Mouse (Mus musculus) ES-Bruce4 (cell line): ENCODE results near the gene Bcl7c. TPM values are rescaled to one million over a fixed set of nuclear protein-coding genes. Genes with fewer than 3 reads are reported as not detected.
"Not testable (repeated sequence)": the region's sequence is repeated elsewhere in the genome, so short reads cannot be mapped to it uniquely, and the experiment has no call there.

Source experiments
- H3K27ac ChIP-seq: 2 replicates; pipeline ENCODE4 v1.5.1; 2012; ENCODE audit warnings: low read length, inconsistent platforms; ENCODE audit not compliant: insufficient read depth
- H3K27me3 ChIP-seq: 2 replicates; pipeline ENCODE4 v1.6.1; 2012; ENCODE audit warnings: mild to moderate bottlenecking, low read length, inconsistent platforms; ENCODE audit not compliant: control insufficient read depth, poor library complexity, insufficient read depth, severe bottlenecking
- H3K36me3 ChIP-seq: 2 replicates; pipeline ENCODE4 v1.6.1; 2012; ENCODE audit warnings: inconsistent platforms, mild to moderate bottlenecking, low read length, moderate library complexity; ENCODE audit not compliant: control insufficient read depth, poor library complexity, insufficient read depth, severe bottlenecking
- H3K4me1 ChIP-seq: one replicate; pipeline ENCODE4 v1.8.1; 2011; ENCODE audit warnings: low read length; ENCODE audit not compliant: control insufficient read depth, insufficient read depth
- H3K4me3 ChIP-seq: 2 replicates; pipeline ENCODE4 v1.5.1; 2011; ENCODE audit warnings: low read depth, mild to moderate bottlenecking, low read length
- H3K9ac ChIP-seq: 2 replicates; pipeline ENCODE4 v1.6.1; 2012; ENCODE audit warnings: low read depth, mild to moderate bottlenecking, inconsistent platforms; ENCODE audit not compliant: poor library complexity, severe bottlenecking
- H3K9me3 ChIP-seq: replicated peaks from 2 replicates; pipeline ENCODE4 v1.6.1; 2012; ENCODE audit warnings: mild to moderate bottlenecking, low read length, inconsistent platforms; ENCODE audit not compliant: control insufficient read depth, poor library complexity, insufficient read depth, severe bottlenecking
- CTCF ChIP-seq: IDR thresholded peaks from one replicate; pipeline ENCODE4 v1.8.1; 2011; ENCODE audit warnings: low read depth, low read length
- EP300 ChIP-seq: IDR thresholded peaks from 2 replicates; pipeline ENCODE4 v1.6.1; 2011; ENCODE audit warnings: low read depth, low read length; ENCODE audit not compliant: insufficient read depth
- POLR2A ChIP-seq: IDR thresholded peaks from one replicate; pipeline ENCODE4 v1.8.1; 2011; ENCODE audit warnings: low read length; ENCODE audit not compliant: insufficient read depth
- polyA plus RNA-seq: library from polyadenylated mRNA; stranded (reverse); fragments of >200 nt; gene quantifications from 2 replicates; pipeline ENCODE4 v1.2.4, GENCODE M21; 2011; ENCODE audit warnings: low read depth; ENCODE audit not compliant: missing spikeins, insufficient read depth, insufficient read length

Bcl7c gene
- polyA plus RNA-seq, 1 experiment = 49.8 TPM

GRCm38 (mm10) chr7:127704598-127704997, 4.1 kb downstream of the Bcl7c start:
- no peaks in the 10 kb centered on the region for H3K27me3 ChIP-seq
- H3K36me3 ChIP-seq = peaks cover 5% of the 10 kb centered on the region; the same call in 1 of the 2 replicates
- no peak overlapping the region for H3K9ac ChIP-seq
- no peak overlapping the region for H3K27ac ChIP-seq
- no peaks in the 10 kb centered on the region for H3K9me3 ChIP-seq
- TF ChIP-seq EP300 (no peak), CTCF (no peak), POLR2A (no peak)
- H3K4me3 ChIP-seq = no peak overlapping the region
- H3K4me1 ChIP-seq = no peaks in the 10 kb centered on the region

- H3K27ac ChIP-seq = no peak overlapping the region
- H3K9ac ChIP-seq = no peak overlapping the region
- H3K9me3 ChIP-seq = no peaks in the 10 kb centered on the region
- H3K36me3 ChIP-seq = peaks cover 5% of the 10 kb centered on the region; the same call in 1 of the 2 replicates
- no peak overlapping the region for H3K4me3 ChIP-seq
- TF ChIP-seq CTCF (no peak), EP300 (no peak), POLR2A (no peak)
- no peaks in the 10 kb centered on the region for H3K27me3 ChIP-seq
- H3K4me1 ChIP-seq = no peaks in the 10 kb centered on the region
These were observed 5.1 kb downstream of the Bcl7c start for GRCm38 (mm10) chr7:127703561-127704178.

GRCm38 (mm10) chr7:127700712-127701331, 7.9 kb downstream of the Bcl7c start:
- Histone ChIP-seq H3K4me1 (no peaks in the 10 kb centered on the region), H3K36me3 (peaks cover under 1% of the 10 kb centered on the region; the same call in 1 of the 2 replicates), H3K27ac (no peak overlapping the region), H3K27me3 (no peaks in the 10 kb centered on the region), H3K9ac (no peak overlapping the region), H3K9me3 (no peaks in the 10 kb centered on the region), H3K4me3 (no peak overlapping the region)
- TF ChIP-seq EP300 (no peak), POLR2A (no peak), CTCF (no peak)

- no peaks in the 10 kb centered on the region for H3K9me3 ChIP-seq
- no peak overlapping the region for H3K4me3 ChIP-seq
- TF ChIP-seq EP300 (no peak), CTCF (no peak), POLR2A (no peak)
- H3K27me3 ChIP-seq = no peaks in the 10 kb centered on the region
- H3K27ac ChIP-seq = no peak overlapping the region
- H3K36me3 ChIP-seq = no peaks in the 10 kb centered on the region
- H3K4me1 ChIP-seq = no peaks in the 10 kb centered on the region
- no peak overlapping the region for H3K9ac ChIP-seq
These were observed 9.7 kb downstream of the Bcl7c start for GRCm38 (mm10) chr7:127698986-127699385.

- H3K4me3 ChIP-seq, H3K36me3 ChIP-seq, H3K4me1 ChIP-seq, H3K9me3 ChIP-seq, H3K27ac ChIP-seq, H3K27me3 ChIP-seq, H3K9ac ChIP-seq: not testable (repeated sequence)
These were observed 15.0 kb downstream of the Bcl7c start for GRCm38 (mm10) chr7:127693730-127694129.

- TF ChIP-seq POLR2A = no peak
- TF ChIP-seq EP300 = peak; percentile 74
- no peak overlapping the region for H3K27ac ChIP-seq
- no peak overlapping the region for H3K4me3 ChIP-seq
- H3K27me3 ChIP-seq = no peaks in the 10 kb centered on the region
- no peak overlapping the region for H3K9ac ChIP-seq
- no peaks in the 10 kb centered on the region for H3K4me1 ChIP-seq
- no peaks in the 10 kb centered on the region for H3K9me3 ChIP-seq
- H3K36me3 ChIP-seq = no peaks in the 10 kb centered on the region
These were observed 15.4 kb downstream of the Bcl7c start for GRCm38 (mm10) chr7:127693290-127693689.
